Mouse (Mus musculus): ENCODE data around the gene Epb41l3.

- TF ChIP-seq EP300 (IDR thresholded peaks at IDR 0.05; ENCODE audit: low read depth) (no peak), CTCF (IDR thresholded peaks at IDR 0.05; ENCODE audit: low read depth) (no peak)
Observed at GRCm38 (mm10) chr17:69082316-69082715, 6.8 kb downstream of the Epb41l3 start.
